Mouse (Mus musculus) erythroblast, embryonic 14.5 days (primary cell): ENCODE results near the gene Psd4. TPM values are rescaled to one million over a fixed set of nuclear protein-coding genes. Genes with fewer than 3 reads are reported as not detected.

Experiments used
- H3K27me3 ChIP-seq: 2 replicates; pipeline ENCODE4 v1.6.1; 2012; ENCODE audit warnings: inconsistent platforms; ENCODE audit not compliant: control insufficient read depth
- H3K36me3 ChIP-seq: 2 replicates; pipeline ENCODE4 v1.6.1; 2012; ENCODE audit warnings: mild to moderate bottlenecking, inconsistent platforms; ENCODE audit not compliant: control insufficient read depth
- H3K4me1 ChIP-seq: 2 replicates; pipeline ENCODE4 v1.6.1; 2012; ENCODE audit warnings: inconsistent platforms; ENCODE audit not compliant: control insufficient read depth
- H3K4me3 ChIP-seq: replicated peaks from 2 replicates; pipeline ENCODE3; 2012; ENCODE audit warnings: moderate library complexity, mild to moderate bottlenecking, inconsistent platforms
- H3K9me3 ChIP-seq: 2 replicates; pipeline ENCODE4 v1.6.1; 2012; ENCODE audit warnings: low read length, inconsistent platforms, mixed read lengths; ENCODE audit not compliant: control insufficient read depth
- GATA1 ChIP-seq: IDR thresholded peaks from 2 replicates; pipeline ENCODE4 v1.6.1; 2012; ENCODE audit warnings: low read length, inconsistent platforms, mixed read lengths
- TAL1 ChIP-seq: IDR thresholded peaks from 3 replicates; pipeline ENCODE4 v1.6.1; 2012; ENCODE audit warnings: low read length, inconsistent platforms, mixed read lengths
- polyA plus RNA-seq: library from polyadenylated mRNA; stranded (reverse); fragments of >175 nt; gene quantifications from 2 replicates; pipeline ENCODE4 v1.2.3, GENCODE M21; 2012

Psd4 gene
- polyA plus RNA-seq, 1 experiment: 0.51 TPM

DNA sequence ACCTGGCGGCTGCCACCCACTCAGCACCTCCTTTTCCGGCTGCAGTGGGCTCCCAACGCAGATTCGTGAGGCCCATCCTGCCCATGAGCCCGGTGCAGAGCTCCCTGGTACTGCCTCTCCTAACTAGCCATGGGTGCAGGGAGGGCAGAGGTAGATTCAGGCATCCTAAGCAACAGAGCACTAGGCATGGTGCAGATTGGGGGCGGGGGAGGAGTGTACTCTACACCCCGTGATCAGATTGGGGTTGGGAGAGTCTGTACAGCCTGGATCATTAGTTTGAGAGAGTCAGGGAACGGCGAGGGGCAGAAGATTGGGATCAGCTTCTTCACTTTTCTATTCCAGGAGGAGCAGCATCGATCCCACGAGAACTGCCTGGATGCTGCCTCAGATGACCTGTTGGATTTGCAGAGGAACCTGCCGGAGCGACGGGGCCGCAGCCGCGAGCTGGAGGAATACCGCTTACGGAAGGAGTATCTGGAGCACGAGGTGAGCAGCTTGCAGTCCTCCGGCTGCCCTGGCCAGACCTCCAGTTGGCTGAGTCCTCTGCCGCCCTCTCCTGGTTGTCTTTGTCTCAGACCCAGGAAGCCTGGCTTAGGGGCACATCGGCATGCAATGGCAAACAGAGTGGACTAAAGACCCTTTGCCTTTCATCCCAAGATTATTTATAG, 38.1 kb downstream of the Psd4 start:
- no peaks in the 10 kb centered on the region for H3K4me1 ChIP-seq
- H3K36me3 ChIP-seq: peaks cover 82% of the 10 kb centered on the region
- no peak overlapping the region for H3K4me3 ChIP-seq
- TF ChIP-seq GATA1 (no peak), TAL1 (no peak)
- no peaks in the 10 kb centered on the region for H3K9me3 ChIP-seq
- H3K27me3 ChIP-seq: no peaks in the 10 kb centered on the region

DNA sequence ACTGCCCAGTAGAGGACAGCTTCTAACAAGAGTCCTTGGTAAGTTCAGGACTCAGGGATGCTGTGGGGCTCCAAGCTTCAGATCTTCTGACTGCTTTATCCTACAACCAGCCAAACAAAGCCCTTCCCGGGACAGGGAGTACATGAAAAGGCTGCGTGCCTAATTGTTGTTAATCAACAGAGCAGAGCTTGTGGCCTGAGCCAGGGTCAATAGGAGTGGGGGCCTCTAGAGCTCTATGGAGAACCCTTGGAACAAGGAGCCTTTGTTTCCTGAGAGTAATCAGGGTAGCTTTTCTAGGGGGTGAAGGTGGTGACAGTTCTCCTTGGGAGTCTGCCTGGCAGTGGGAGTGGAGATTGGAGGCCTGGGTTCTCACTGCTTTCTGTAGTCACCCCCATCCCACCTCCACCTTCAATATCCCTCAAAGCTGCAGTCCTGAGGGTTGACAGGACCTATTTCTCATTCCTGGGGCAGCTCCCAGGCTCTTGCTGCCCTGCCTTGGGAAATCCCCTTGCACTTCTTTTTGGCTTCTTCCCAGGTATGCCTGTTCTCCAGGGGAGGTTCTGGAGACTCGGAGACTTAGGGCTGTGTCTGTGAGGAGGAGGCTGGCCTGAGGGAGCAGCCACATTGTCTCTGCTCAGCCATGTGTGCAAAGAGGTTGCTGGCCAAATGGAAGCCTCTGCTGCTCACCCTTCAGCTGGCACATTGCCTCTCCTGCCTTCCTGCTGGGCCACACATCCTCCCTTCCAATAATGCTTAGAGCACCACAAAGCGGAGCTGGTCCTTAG, 40.5 kb downstream of the Psd4 start:
- Histone ChIP-seq H3K4me3 (no peak overlapping the region), H3K36me3 (peaks cover 58% of the 10 kb centered on the region), H3K27me3 (no peaks in the 10 kb centered on the region), H3K9me3 (no peaks in the 10 kb centered on the region), H3K4me1 (no peaks in the 10 kb centered on the region)
- TF ChIP-seq TAL1 (no peak), GATA1 (no peak)

DNA sequence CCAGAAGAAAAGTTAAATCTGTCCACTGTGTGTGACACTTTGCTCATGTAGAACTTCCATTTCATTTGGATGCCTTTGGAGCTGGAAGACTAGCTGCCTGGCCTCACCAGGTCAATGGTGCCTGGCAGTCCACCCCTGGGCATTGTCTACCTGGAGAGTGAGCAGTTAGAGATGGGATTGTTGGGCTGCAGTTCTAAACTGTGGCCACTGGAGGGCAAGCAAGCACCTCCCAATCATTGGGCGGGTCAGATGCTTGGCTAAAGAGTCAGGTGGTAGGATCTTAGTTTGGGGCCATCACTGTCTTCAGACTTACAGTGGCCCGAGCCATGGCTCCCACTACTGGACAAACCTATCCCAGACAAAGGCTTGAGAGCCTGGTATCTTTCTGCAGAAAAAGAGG, 41.8 kb downstream of the Psd4 start:
- Histone ChIP-seq H3K4me3 (no peak overlapping the region), H3K9me3 (no peaks in the 10 kb centered on the region), H3K36me3 (peaks cover 45% of the 10 kb centered on the region), H3K4me1 (no peaks in the 10 kb centered on the region), H3K27me3 (no peaks in the 10 kb centered on the region)
- TF ChIP-seq GATA1 (no peak), TAL1 (no peak)

DNA sequence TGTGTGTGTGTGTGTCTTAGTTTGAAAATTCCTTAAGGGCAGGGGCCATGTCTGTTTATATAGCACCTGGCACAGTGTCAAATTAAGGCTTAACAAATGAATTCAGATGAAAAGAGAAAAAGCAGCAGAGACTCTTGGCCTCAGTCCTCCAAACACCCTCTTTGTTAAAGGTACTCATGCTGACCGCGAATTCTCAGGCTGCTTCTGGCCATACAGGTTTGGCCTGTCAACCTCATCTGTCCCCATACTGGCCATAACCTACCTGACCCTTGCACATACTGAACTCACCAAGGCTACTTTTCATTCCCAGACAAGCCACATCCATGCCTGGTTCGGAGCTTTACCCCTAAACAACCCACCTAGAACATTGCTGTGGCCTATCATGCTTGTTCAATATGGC, 45.8 kb downstream of the Psd4 start:
- TF ChIP-seq GATA1 (no peak), TAL1 (no peak)
- Histone ChIP-seq H3K4me1 (no peaks in the 10 kb centered on the region), H3K27me3 (peaks cover 9% of the 10 kb centered on the region), H3K36me3 (peaks cover 6% of the 10 kb centered on the region), H3K9me3 (no peaks in the 10 kb centered on the region), H3K4me3 (no peak overlapping the region)

DNA sequence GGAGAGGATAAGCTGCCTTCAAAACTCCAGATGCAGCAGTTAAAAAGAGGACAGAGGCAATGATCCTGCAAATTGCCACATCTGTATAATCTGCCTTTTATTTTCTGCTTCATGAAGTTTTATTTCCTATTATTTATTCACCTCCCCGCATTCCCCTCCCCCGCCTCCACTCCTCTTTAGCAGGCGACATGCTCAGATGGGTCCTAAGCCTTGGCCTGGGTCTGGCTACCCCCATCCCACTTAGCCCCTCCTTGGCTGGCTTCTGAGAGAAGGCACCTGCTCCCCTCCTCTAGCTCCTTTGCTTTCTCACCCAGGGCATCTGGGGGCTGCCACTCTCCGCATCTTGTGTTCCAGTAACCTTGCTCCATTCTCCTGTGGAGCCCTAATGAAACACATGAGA, 46.3 kb downstream of the Psd4 start:
- Histone ChIP-seq H3K27me3 (peaks cover 9% of the 10 kb centered on the region), H3K36me3 (peaks cover under 1% of the 10 kb centered on the region), H3K4me1 (no peaks in the 10 kb centered on the region), H3K4me3 (no peak overlapping the region), H3K9me3 (no peaks in the 10 kb centered on the region)
- TF ChIP-seq TAL1 (no peak), GATA1 (no peak)

DNA sequence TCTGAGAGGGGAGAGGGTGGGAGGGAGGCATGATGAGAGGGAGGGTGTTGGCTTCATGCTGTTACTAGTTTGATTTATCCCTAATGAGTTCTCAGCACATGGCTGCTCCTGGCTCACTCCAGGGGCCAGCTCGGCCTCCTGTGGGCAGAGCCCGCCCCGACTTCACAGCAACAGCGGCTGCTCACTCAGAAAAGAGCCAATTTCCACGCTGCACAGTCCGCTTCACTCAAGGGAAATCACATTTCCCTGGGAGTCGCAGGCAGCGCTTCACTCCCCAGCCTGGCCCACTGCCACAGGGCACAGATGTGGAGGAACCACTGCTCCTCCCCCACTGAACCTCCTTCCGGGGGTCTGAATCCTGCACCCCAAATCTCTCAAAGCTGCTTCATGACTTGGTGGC, 49.3 kb downstream of the Psd4 start:
- Histone ChIP-seq H3K27me3 (peaks cover 9% of the 10 kb centered on the region), H3K9me3 (no peaks in the 10 kb centered on the region), H3K4me3 (no peak overlapping the region), H3K36me3 (no peaks in the 10 kb centered on the region), H3K4me1 (no peaks in the 10 kb centered on the region)
- TF ChIP-seq GATA1: no peak
- no peak for TF ChIP-seq TAL1

DNA sequence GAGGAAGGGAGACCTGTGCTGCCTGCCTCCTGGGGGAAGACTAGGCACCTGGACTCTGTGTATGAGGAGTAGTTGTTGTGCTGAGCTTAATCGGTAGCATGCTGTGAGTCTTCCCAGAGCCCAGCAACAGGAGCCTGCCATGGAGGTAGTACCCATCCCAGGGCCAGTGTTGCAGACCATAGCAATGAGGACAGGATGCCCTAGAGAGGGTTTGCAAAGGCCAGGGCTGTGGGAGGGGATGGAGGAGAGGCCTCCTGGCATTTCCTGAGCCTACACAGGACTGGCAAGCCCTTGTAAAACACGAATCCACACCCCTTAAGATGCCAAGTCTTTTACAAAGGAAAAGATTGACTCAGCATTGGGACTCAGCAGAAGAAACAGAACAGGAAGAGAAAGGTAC, 49.7 kb downstream of the Psd4 start:
- TF ChIP-seq TAL1: no peak
- TF ChIP-seq GATA1: no peak
- Histone ChIP-seq H3K36me3 (no peaks in the 10 kb centered on the region), H3K4me1 (no peaks in the 10 kb centered on the region)

DNA sequence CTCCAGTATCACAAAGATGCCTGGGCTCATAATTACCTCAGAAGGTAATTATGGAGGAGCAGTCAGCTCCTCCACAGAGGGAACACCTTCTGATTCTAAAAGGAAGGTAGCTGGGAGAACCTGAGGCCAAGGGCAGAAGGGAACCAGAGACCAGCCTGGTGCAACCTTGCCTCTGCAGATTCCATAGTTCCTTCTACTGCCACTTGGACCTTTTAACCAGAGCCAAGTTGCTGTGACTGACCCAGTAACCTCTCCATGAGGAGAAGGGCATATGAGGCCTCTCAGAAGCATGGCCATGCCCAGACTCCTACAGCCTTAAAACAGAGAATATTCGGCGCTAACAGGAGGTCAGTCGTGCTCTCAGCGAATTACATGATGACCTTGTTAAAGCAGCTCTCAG, 50.2 kb downstream of the Psd4 start:
- no peak overlapping the region for H3K4me3 ChIP-seq
- no peaks in the 10 kb centered on the region for H3K9me3 ChIP-seq
- no peak for TF ChIP-seq GATA1
- TF ChIP-seq TAL1: no peak
- H3K36me3 ChIP-seq: no peaks in the 10 kb centered on the region
- H3K4me1 ChIP-seq: no peaks in the 10 kb centered on the region
- H3K27me3 ChIP-seq: peaks cover 9% of the 10 kb centered on the region

More for the DNA sequence above, 49.7 kb downstream of the Psd4 start:
- H3K9me3 ChIP-seq: no peaks in the 10 kb centered on the region
- peaks cover 9% of the 10 kb centered on the region for H3K27me3 ChIP-seq
- H3K4me3 ChIP-seq: no peak overlapping the region

DNA sequence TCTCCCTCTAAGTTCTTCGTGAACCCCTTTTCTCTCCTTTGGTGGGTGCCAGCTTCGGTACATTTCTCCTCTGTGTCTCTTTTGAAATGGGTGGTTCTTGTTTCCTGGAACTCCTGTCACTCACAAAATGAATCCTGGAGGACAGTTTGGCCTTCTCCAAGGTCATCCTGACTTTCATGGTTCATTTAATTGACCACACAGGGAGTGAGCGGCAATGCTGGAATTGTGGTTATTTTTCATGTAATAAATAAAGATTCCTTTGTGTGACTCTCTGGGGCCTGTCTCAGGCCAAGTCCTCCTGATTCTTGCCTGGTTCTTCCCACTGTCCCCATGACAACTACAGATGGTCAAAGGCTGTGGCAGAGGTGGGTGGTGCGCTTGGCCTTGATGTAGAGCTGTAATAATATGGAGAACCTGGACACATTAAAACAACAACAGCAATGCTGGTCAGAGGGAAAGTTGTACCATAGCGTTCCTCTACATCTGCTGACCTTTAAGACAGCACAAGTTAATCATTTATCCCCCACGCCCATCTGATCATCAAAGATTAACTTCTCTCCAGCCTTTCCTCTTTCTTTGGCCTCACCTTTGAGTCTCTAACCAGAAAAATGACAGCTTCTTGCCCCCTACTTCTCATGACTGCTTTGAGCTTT, 54.0 kb downstream of the Psd4 start:
- Histone ChIP-seq H3K36me3 (no peaks in the 10 kb centered on the region), H3K9me3 (no peaks in the 10 kb centered on the region), H3K27me3 (peaks cover 8% of the 10 kb centered on the region), H3K4me1 (no peaks in the 10 kb centered on the region), H3K4me3 (no peak overlapping the region)
- TF ChIP-seq TAL1 (no peak), GATA1 (no peak)
